Mouse (Mus musculus): ENCODE measurements at regions not wholly inside any gene's neighbourhood (a gene's known extent, or its start where the extent isn't known, plus 50 kb on each side); places are given as distances from the start of the nearest gene placed in this dataset.
A peak's percentile ranks its signal among the peaks of the same experiment; 100 is the strongest.

- no peak for DNase-seq (ENCODE audit: low read depth, low spot score)
These were observed 264.0 kb upstream of the Cadm1 start for GRCm38 (mm10) chr9:47265946-47266490.

- peak; percentile 27 for DNase-seq (ENCODE audit: low read depth, low spot score)
These were observed 253.5 kb upstream of the Cadm1 start for GRCm38 (mm10) chr9:47276303-47277005.

GRCm38 (mm10) chr9:47279410-47279809 lies 250.6 kb upstream of the Cadm1 start:
- peak; percentile 4 for DNase-seq (ENCODE audit: low read depth, low spot score)

- DNase-seq (ENCODE audit: low read depth, low spot score), result no peak
These were observed 249.8 kb upstream of the Cadm1 start for GRCm38 (mm10) chr9:47280146-47280545.

- DNase-seq (ENCODE audit: low read depth, low spot score), result no peak
These were observed 249.4 kb upstream of the Cadm1 start for GRCm38 (mm10) chr9:47280598-47280997.

- peak; percentile 44 for DNase-seq (ENCODE audit: low read depth, low spot score)
These were observed 246.1 kb upstream of the Cadm1 start for GRCm38 (mm10) chr9:47283746-47284455.

- no peak for DNase-seq (ENCODE audit: low read depth, low spot score)
These were observed 242.8 kb upstream of the Cadm1 start for GRCm38 (mm10) chr9:47286930-47287722.

- no peak for DNase-seq (ENCODE audit: low read depth, low spot score)
These were observed 241.3 kb upstream of the Cadm1 start for GRCm38 (mm10) chr9:47288587-47289199.

GRCm38 (mm10) chr9:47300633-47301032 lies 229.3 kb upstream of the Cadm1 start:
- DNase-seq (ENCODE audit: low read depth, low spot score), result no peak

- no peak for DNase-seq (ENCODE audit: low read depth, low spot score)
These were observed 222.7 kb upstream of the Cadm1 start for GRCm38 (mm10) chr9:47307125-47307751.

- DNase-seq (ENCODE audit: low read depth, low spot score), result no peak
These were observed 222.0 kb upstream of the Cadm1 start for GRCm38 (mm10) chr9:47307752-47308500.

GRCm38 (mm10) chr9:47313433-47313832 lies 216.5 kb upstream of the Cadm1 start:
- no peak for DNase-seq (ENCODE audit: low read depth, low spot score)

GRCm38 (mm10) chr9:47314236-47314635 lies 215.7 kb upstream of the Cadm1 start:
- no peak for DNase-seq (ENCODE audit: low read depth, low spot score)

GRCm38 (mm10) chr9:47320345-47320744 lies 209.6 kb upstream of the Cadm1 start:
- DNase-seq (ENCODE audit: low read depth, low spot score), result no peak

- DNase-seq (ENCODE audit: low read depth, low spot score), result no peak
These were observed 208.7 kb upstream of the Cadm1 start for GRCm38 (mm10) chr9:47321106-47321789.

GRCm38 (mm10) chr9:47322293-47322692 lies 207.7 kb upstream of the Cadm1 start:
- DNase-seq (ENCODE audit: low read depth, low spot score), result no peak

GRCm38 (mm10) chr9:47323051-47323450 lies 206.9 kb upstream of the Cadm1 start:
- no peak for DNase-seq (ENCODE audit: low read depth, low spot score)

- DNase-seq (ENCODE audit: low read depth, low spot score), result no peak
These were observed 202.4 kb upstream of the Cadm1 start for GRCm38 (mm10) chr9:47327575-47327974.

GRCm38 (mm10) chr9:47332929-47333328 lies 197.0 kb upstream of the Cadm1 start:
- no peak for DNase-seq (ENCODE audit: low read depth, low spot score)

GRCm38 (mm10) chr9:47338221-47338620 lies 191.8 kb upstream of the Cadm1 start:
- no peak for DNase-seq (ENCODE audit: low read depth, low spot score)

Measured in 3T3-L1 (cell line).